Mouse (Mus musculus): Measurements from ENCODE around the gene Atg10. TPM values are rescaled to one million over a fixed set of nuclear protein-coding genes. Genes with fewer than 3 reads are reported as not detected.
"Not testable (repeated sequence)": the region's sequence is repeated elsewhere in the genome, so short reads cannot be mapped to it uniquely, and the experiment has no call there.

Atg10 gene
- total RNA-seq, 4 experiments from 2014 or later = 28.3 to 32.7 (median 28.8) TPM

DNA sequence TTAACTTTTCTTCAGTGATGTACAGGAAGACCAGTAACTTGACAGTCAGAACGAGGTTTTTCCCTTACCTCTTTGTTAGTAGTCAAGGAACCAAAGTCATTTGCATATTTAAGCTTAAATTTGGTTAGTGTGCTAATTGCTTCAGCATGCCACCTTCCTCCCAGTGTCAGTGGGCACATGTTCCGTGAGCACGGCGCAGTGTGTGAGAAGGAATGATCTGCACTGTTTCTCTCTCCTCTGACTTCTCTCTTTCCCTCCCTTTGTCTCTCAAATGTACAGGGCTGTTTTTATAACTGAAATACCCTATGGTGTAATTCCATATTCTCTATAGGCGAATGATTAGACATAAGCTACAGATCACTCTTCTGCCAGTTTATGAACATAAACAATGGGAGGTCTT lies 284.2 kb downstream of the Atg10 start:
- DNase-seq (ENCODE audit: low spot score) = no peak

DNA sequence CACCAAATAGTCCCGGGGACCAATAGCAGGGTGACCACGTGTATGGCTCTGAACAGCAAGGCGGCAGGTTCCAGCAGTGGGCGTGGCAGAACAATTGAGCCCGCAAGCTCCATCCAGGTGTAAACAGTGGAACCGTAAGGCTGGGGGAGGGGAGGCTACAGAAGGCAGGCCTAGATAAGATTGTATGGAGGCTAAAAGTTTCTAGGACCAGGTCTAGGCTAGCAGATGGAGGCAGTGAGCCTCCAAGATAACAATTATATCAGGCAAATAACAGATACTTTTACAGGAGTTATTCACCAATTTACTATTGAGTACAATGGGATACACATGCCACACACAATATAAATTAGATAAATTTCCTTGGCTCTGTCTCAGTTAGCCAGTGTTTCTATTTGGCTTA lies 284.6 kb downstream of the Atg10 start:
- no peak for DNase-seq (ENCODE audit: low spot score)

DNA sequence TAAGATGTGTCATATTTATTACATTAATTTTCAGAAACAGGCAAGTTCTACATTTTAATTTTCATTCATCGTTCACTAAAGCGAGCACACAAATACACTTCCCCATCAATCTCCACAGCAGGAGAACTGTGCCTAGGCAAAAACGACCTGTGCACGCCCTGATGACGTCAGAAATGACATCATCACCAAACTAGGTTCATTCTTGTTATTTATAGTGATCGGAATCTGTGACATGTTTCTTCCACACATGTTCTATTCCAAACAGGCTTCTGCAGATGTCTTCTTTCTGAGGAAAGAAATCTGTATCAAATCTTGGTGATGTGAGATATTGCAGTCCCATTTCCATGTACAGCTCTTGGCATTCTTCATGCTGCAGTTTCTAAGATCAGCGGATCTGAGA lies 287.9 kb downstream of the Atg10 start:
- DNase-seq (ENCODE audit: low spot score) = no peak

DNA sequence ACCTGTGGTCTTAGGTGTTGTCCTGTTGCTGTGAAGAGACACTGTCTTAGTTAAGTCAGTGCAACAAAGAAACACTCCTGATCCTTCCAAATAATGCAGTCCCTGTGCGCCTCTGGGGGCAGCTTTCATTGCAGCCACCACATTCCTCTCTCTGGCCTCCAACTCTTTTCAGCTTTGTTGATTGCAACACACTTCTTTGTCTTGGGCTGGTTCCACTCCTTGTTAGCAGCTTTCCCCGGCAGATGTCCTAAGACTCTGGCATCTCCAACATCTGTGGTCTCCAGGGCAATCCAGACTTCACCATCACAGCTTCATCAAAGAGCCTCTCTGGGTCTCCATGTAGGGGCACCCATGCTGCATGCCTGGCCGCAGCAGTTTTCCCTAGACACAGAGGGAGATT lies 290.5 kb downstream of the Atg10 start:
- no peak for DNase-seq (ENCODE audit: low spot score)

DNA sequence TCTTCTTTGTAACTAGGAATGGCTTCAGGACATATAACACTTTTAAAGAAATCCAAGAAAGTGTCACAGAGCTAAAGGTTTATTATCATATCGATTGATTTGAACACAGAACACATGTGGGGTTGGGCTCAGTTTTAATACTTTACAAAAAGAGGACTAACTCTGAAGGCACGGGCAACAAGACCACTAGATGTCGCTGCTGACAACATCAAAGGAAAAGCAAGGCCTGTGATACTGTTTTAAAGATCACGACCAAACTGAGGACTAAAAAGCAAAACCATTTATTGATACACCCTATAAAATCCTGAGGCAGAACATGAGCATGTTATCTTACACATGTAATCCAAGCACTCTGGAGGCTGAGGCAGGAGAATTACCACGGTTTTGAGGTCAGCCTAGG lies 293.9 kb downstream of the Atg10 start:
- peak; percentile 73 for DNase-seq (ENCODE audit: low spot score)

DNA sequence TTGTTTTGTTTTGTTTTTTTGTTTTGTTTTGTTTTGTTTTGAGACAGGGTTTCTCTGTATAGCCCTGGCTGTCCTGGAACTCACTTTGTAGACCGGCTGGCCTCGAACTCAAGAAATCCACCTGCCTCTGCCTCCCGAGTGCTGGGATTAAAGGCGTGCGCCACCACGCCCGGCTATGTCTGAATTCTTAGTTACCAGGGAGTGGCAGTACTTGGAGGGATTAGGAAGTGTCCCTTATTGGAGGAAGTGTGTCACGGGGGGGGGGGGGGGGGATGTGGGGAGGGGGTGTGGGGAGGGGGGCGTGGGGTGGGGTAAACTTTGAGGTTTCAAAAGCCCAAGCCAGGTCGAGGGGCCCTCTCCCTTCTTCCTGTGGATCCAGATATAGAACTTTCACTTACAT lies 295.5 kb downstream of the Atg10 start:
- DNase-seq (ENCODE audit: low spot score) = not testable (repeated sequence)

DNA sequence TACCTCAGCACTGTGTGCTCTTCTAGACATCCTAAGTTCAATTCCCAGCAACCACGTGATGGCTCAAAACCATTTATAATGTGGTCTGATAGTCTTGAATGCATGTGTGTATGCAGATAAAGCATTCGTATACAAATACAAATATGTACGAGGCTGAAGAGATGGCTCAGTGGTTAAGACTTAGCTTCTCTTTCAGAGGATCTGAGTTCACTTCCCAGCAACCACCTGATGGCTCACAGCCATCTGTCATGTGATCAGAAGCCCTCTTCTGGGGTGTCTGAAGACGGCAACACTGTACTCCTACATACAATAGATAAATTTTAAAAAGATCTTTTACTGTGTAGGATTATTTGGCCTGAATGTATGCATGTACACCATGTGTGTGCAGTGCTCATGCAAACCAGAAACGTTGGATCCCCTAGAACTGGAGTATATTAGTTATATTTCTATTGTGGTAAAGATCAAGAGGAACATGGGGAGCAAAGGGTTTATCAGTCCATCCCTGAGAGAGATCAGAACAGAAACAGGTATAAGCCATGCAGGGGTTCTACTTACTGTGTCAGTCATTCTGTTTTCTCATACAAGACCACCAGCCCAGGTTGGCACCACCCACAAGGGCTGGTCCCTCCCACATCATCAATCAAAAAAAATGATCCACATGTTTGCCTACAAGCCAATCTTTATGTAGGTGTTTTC lies 296.7 kb downstream of the Atg10 start:
- DNase-seq (ENCODE audit: low spot score) = no peak

DNA sequence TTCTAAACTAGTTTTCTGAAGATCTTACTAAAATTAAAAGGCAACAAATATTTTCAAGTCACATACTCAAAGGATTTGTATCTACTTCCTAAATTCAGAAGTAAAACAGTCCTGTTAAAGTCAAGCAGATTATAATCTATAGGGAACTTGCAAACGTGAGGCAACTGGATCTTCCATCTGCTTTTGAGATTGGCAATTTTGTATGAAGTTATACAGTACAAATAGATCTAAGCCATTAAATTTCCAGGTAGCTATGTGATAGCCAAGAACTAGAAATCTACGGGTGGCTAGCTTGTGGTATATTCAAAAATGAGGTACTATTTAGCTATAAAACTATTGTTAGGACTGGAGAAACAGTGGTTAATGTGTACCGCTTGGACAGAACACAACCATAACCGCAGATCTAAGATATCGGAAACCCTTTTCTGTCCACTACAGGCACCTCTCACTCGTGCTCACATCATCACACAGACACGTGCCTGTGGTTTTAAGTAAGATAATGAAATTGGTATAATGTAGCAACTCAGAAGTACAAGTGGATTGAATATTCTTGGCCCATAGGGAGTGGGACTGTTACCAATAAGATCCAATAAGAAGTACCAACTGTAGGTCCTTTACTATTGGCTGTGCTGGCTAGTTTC lies 297.5 kb downstream of the Atg10 start:
- DNase-seq (ENCODE audit: low spot score) = no peak

DNA sequence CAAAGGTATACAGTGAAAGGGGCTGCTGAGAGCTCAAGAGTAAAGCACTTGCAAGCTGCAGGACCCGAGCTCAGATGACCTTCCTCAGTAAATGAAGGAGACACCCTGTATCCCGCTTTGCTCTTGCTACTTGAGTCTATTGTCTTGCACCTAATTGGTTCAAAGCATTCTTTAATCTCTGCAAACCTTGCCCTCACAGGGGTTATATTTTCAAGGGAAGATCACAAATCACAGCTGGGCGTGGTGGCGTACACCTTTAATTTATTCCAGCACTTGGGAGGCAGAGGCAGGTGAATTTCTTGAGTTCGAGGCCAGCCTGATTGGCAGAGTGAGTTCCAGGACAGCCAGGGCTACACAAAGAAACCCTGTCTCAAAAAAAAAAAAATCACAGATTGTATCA lies 298.6 kb downstream of the Atg10 start:
- no peak for DNase-seq (ENCODE audit: low spot score)

DNA sequence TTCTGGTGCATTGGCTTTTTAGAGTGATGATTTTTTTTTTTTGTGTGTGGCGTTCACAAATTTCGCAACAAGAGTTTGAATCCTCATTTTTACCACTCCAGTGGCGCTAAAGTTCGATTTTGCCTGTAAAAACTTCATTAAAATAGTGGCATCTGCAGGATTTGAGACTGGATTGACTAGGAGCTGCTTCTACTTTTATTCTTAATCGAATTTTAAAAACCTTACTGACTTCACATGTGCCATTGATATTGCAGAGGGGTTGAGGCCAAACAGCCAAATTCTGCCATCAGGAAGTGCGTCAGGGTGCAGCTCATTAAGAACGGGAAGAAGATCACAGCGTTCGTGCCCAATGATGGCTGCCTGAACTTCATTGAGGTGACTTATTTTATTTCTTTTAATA lies 299.7 kb downstream of the Atg10 start:
- no peak for DNase-seq (ENCODE audit: low spot score)

DNA sequence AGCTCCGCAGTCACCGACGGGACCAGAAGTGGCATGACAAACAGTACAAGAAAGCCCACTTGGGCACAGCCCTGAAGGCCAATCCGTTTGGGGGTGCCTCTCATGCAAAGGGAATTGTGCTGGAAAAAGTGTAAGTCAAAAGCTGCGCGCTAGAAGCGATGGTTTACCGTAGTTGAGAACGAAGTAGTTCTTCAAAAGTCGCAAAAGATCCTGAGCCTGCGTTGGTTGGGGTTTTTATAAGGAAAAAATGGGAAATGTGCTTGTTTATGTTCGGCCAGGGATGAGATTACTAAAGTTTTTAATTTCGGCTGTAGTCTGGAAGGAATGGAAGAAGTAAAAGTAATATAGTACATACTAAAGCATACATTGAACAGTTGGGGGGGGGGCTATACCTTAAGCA lies 300.2 kb downstream of the Atg10 start:
- not testable (repeated sequence) for DNase-seq (ENCODE audit: low spot score)

DNA sequence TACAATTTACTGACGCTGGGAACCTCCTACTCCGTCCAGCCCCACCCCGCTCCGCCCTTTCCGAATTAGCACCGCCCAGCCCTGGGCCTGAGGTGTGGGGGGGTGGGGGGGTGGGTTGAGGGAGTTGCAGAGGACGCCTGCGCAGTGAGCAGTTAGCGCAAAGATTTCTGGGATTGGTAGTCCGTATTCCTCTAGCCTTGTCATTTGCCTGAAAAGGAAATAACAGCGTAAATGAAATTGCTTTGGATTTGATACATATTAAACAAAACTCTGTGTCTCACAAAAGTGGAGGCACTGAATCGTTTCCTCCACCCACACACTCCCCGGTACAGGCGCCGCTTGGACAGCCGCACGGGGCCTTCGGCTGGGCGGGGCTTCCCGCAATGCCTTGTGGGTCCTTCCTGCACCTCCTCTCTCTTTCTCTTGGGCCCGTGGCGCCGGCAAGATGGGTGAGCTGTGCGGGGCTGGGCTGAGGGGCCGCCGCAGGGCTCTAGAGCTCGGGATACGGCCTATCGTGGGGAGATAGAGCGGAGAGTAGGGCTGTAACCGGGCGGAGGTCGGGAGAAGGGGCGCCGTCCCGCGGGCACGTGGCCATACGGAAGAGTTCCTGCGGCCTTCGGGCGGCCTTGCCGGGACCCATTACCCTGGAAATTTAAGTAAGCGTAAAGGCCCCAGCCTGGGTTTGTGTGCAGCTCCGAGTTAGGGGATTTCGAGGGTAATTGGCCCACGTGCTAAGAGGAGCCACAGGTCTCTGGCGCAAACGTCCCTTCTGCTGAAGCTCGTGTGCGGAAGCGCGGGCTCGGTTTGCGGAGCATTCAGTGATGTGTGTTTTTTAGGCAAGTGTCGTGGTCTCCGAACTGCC lies 300.8 kb downstream of the Atg10 start, which contains the start of gene Rps23:
TSS of gene Rps23 (plus strand) at position 208 of the 862 bp plus-strand sequence.
- peak; percentile 91 for DNase-seq (ENCODE audit: low spot score)

DNA sequence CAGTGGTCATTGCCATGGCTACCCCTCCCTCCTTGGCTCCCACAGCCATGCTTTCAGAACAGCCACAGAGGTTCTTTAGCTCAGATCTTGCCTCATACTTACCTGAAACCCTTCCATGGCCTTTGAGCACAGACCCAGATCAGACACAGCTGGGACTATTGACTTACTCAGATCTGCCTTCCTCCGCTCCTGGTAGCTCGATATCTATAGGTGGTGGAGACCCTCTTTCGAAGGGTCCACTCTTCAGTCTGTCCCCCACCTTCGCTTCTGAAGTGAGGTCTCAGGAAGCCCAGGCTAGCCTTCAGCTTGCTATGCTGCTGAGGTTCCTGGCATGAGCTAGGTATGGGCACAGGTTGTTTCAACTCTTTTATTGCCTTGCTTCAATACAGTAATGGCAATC lies 309.0 kb downstream of the Atg10 start:
- no peak for DNase-seq (ENCODE audit: low spot score)

DNA sequence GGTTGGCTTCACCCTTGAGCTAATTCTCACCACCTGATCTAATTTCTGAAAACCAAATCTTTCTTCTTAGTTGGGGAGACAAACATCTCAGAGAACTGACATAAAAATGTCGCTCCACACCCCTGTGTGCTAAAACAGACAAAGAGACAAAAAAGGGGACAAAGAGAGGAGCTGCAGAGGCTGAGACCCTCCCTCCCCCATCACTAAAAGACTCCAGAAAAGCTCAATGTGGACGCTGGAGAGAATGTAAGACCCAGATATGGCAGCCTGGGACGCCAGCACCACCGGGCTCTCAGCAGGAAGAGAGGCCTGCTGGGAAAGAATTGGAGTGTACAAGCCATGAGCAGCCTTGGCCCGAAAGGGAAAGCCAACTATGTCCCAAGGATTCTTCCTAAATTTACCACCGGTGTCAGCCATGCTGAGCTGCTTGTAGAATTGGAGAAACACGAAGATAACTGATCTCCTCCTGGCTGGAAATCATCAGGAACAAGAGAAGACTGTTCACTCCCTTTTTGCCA lies 310.0 kb downstream of the Atg10 start:
- no peak for DNase-seq (ENCODE audit: low spot score)

DNA sequence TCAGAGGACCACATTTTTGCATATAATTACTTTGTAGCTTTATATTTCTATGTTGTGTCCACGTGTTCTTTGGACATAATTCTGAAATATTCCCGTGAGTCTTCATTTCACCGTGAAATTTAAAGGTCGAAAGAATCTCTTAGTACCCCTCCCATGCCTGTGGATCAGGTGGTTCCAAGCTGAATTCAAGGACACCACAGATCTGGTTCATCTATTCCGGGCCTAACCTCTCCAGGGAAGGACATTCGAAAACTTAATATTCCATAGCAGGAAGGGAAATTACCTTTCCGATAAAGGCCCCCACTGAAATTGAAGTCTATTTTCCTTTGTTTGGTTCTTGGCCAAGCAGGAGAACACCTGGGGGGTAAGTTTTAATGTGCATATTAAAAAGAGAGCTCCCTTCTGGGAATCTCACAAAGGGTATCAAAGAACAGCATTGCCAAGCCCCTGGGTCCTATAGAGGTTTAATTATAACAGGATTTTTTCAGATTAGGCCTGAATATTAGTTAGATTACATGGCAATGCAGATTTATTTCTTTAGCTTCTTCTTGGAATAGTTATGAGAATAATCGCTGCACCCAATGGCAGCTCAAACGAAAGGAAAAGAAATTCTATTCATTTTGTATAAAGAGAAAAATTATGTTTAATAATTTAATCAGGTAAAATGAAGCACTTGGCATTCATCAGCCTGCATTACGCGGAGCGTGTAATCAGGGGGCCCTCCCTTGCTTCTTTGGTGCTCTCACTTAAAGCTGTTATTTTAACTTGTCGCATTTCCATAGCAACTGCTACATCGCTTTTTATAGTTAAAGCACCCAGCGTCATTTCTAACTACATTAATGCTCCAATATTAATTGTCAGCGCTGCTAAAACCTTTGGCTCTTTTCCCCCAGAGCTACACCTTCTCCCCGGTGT lies 310.8 kb downstream of the Atg10 start:
- no peak for DNase-seq (ENCODE audit: low spot score)

DNA sequence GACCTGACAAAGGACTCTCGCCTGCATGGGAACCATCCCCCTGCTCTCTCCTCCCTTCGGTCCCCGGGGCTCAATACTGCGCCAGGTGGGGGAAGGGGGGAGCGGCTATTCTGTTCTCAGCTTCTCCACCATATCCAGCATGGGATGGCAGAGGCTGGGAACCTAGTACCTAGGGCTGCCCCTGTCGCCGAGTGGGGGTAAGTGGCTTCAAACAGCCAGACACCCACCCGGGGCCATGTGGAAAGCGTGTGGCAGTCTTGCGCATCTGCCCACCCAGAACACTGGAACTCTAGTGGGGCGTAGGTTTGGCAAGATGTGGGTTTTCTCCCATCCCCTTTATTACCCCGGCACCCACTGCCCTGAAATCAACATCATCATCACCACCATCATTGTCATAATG lies 316.4 kb downstream of the Atg10 start:
- DNase-seq (ENCODE audit: low spot score) = no peak

DNA sequence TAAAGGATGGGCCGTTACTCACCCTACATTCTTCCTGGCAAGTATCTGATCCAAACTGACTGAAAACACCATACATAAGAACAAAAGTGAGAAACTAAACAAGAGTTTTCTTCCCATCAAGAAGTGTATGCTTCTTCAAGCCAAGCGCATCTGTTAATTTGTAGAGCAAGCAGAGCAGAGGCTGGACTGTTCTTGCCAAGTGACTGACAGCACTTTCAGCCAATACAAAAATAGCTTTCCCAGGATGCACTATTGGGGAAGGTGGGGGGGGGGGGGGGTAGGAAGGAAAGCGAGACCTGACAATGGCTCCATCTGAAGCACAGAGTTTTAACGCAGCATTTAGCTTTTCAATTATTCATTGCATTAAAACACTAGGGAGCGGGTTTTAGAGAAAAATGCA lies 318.6 kb downstream of the Atg10 start, which contains the start of gene Atp6ap1l:
TSS of gene Atp6ap1l (minus strand) at position 180 of the 400 bp plus-strand sequence.
- DNase-seq (ENCODE audit: low spot score) = no peak

DNA sequence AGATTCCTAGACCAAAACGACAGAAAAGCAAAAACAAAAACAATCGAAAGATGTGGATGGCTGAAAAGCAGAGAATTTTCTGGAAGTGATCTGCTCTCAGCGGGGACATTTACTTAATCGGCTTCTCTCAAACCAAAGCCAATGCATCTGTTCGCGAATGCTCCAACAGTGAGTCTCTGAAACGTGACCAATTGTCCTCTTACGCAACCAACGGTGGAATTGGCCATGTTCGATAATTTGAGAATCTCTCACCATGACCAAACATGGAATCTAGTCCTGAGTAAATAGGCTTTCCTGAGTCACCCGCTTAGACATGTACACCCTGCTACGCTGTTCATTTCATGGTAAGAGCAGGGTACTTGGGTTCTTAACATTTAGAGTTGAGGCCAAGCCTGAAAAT lies 326.9 kb downstream of the Atg10 start:
- DNase-seq (ENCODE audit: low spot score) = no peak

DNA sequence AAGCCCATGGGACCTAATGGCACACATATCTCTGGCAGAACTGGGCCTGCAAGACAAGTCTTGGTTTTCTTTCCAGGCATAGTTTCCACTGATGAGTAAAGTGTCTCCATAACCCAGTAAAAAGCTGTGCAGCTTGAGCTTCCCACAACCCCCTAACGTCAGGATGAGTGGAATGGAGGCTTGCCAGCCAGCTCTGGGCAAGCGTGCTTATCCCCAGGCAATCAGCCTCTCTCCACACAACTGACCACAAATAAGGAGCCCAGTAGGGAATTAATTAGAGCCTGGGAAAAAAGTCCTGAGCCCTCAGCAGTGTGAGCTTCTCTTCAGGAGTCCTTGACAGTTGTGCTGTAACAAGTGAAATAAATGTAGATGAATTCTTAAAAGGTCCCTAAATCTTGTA lies 327.7 kb downstream of the Atg10 start:
- DNase-seq (ENCODE audit: low spot score) = no peak

DNA sequence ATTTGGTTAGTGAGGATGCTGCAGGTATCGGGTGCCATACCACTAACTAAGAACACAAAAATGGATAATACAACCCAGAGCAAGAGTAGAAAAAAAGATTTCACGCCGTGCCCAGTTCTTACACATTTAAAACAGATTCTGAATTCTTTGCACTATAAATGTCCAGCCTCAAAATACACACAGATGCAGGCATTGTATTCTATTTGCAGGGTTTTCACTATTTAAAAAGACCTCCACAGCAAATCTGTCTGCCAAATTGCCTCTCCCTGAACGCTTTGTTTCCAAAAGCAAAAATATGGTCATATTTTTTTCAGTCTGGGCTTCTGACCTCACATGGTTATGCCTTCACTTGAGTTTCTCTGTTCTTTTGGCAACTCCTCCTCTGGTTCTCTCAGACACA lies 328.9 kb downstream of the Atg10 start:
- no peak for DNase-seq (ENCODE audit: low spot score)

DNA sequence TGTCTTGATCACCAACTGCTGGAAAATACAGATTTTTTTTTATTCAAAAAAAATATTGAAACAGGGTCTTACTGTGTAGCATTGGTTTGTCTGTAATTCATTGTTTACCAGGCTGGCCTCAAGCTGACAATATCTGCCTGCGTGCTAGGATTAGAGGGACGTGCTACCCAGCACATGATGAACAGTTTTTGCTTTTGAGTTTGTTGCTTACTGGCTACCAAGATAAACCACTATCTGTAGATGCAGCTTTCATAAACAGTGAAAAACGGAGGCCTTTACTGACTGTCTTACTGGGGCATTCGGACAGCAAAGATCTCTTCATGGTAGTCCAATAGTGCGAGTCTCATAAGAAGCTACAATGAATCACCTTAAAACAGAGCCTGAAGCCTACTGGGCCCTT lies 333.7 kb downstream of the Atg10 start:
- no peak for DNase-seq (ENCODE audit: low spot score)
